Mouse (Mus musculus) left cerebral cortex, postnatal 14 days (tissue): Measurements from ENCODE around the gene Sh3d21. TPM values are rescaled to one million over a fixed set of nuclear protein-coding genes. Genes with fewer than 3 reads are reported as not detected.

Experiments used
- DNase-seq, 2 experiments: peaks; one replicate each; pipeline ENCODE4 v3.0.0; 2021 to 2022; ENCODE audit warnings: low spot score in 2 of 2, mixed read lengths in 1 of 2
- intact Hi-C: fragments of 180-260 bp; cut with DNase I; formaldehyde crosslinking; loops from one replicate; pipeline ENCODE4 v1.15.1; 2025
- long read RNA-seq, 2 experiments: library from polyadenylated mRNA; stranded (forward); transcript quantifications; one replicate each; pipeline ENCODE4 v2.0.0; 2021
- total RNA-seq, 2 experiments: library from RNA; stranded (reverse); gene quantifications; 2 replicates each; pipeline ENCODE4 v1.2.3; 2021

Gene Sh3d21
- total RNA-seq, result 1 to 10 TPM in 1 of 2 experiments, under 1 TPM in 1; 0.79 to 1.0 TPM
- long read RNA-seq, experiment 1, result 0 reads
- long read RNA-seq, experiment 2, partial matches to known transcripts, result 0 of 2 reads
- long read RNA-seq, experiment 2, other reads (novel, unspliced or antisense), result 1 of 2 reads

DNA sequence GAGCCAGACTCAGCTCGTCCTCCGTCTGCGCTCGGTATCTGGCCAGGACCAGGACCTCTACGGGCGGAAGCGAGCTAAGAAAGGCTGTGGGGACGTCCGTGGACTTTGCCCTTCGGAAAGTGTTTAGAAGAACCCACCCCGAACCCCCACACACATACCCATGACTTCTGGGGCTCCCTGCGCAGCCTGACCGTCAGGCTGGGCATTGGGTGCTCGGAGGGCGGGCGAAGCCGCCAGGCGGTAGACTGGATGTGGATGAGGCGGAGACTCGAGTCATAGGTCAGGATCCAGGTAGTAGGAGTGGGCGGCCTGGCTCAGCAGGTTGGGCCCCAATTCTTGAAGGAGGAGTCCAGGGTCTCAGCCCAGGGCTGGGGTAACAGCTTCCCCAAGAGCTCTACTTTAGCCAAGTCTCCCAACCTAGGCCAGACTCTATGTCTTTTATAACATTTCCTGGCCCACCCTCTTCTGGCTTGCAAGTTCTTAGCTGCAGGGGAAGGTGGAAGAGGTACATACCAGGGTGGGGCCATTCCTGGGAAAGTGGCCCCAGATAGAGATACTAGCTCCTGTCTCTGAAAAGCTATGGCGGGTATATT, at the start of gene Sh3d21:
Gene Sh3d21 (minus strand): TSS at position 425 of the 593 bp plus-strand sequence.
- no peak for DNase-seq
- intact Hi-C loops, result no loop called here

DNA sequence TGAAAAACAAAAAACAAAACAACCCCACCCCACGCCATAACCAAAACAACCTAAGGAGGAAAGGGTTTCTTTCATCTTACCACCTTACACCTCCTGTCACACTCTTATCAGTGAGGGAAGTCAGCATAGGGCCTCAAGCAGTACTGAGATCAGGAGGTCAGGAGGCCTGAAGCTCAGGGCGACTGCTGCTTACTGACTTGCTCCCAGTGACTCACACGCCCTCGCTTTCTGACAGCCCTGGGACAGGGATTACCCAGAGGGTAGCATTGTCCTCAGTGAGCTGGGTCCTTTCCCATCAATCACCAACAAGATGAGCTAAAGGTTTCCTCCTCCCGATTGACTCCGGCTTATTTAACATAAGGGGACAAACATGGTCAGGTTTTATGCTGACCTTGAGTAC, 43.8 kb upstream of the Sh3d21 start:
- DNase-seq, result no peak
- intact Hi-C loops, result no loop called here

DNA sequence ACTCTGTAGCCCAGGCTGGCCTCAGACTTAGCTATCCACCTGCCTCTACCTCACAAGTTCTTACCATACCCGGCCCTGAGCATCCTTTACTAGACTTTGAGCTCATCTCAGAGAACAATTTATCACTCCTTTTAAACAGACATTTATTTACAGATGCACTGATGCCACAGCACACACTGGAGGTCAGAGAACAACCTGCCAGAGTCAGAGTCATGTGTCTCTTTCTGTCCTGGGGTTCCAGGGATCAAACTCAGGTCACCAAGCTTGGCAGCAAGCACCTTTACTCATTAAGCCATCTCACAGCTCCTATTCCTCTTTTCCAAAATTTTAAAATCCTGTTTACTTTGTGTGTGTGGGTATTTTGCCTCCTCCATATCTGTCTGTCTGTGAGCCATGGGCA, 42.1 kb upstream of the Sh3d21 start:
- intact Hi-C loops, result no loop called here
- DNase-seq, result no peak

DNA sequence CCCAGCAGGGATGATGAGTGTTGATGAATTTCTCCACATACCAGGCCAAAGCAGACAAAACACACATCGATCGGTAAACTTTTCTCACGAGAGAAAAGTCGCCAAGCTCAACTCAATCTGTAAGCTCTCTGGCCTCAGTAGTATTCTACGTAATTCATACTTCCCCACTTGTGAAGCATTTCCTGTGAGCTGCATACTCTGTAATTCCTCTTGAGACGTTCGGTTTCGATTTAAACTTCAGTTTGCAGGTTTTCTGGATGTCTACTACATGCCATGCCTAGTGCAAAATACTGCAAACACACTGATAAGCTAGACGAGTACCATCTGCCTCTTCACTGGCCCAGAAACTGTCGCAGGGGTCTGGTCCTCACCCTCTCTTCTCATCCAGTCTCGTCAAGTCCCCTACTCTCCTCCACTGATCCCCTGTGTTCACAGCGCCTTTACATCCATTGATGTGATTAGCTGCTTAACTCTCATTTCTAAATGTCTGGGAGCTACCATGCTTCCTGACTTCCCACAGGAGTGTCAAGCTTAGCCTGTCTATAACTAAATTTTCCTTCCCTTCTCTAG, 41.5 kb upstream of the Sh3d21 start:
- DNase-seq, result no peak
- intact Hi-C loops, result no loop called here

DNA sequence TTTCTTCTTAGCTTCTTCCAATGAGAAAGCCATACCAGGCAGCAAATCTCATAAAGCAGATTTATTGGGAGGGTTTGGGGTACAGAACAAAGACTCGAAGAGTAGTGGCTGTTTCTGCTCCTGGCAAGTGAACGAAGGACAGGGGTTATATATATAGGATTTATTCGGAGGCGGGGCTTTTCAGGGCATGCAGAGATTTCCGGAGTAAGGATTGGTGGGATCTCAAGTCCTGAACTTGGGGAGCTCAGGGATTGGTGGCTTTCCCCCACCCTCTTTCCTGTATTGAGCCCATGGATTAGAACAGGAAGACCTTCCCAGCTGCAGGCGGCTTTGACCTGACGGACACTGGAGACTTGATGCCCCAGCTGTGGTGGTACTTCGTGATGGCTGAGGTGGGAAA, 40.7 kb upstream of the Sh3d21 start:
- intact Hi-C loops, result no loop called here
- no peak for DNase-seq

DNA sequence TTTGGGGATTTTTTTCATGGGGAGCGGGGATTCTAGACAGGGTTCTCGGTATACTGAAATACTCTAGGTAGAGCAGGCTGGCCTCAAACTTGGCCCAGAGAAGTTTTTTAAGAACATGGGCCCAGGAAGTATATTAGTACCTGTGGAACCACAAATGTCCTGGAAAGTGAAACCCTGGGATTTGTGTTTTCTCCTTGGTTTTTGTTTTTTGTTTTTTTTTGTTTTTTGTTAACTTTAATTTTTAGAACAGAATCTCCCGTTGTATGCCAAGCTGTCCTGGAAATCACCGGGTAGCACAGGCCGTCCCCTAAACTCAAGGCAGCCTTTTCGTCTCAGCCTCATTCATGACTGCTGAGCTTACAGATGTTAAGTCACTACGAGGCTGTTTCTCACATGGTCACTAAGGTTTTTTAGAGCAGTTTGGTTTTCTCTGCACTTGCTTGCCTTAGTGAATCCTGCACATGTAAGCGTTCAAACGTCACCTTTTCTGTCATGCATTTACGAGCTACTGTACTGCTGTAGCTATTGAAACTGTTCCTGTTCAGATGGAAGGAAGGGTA, 40.1 kb upstream of the Sh3d21 start:
- intact Hi-C loops, result no loop called here
- no peak for DNase-seq

DNA sequence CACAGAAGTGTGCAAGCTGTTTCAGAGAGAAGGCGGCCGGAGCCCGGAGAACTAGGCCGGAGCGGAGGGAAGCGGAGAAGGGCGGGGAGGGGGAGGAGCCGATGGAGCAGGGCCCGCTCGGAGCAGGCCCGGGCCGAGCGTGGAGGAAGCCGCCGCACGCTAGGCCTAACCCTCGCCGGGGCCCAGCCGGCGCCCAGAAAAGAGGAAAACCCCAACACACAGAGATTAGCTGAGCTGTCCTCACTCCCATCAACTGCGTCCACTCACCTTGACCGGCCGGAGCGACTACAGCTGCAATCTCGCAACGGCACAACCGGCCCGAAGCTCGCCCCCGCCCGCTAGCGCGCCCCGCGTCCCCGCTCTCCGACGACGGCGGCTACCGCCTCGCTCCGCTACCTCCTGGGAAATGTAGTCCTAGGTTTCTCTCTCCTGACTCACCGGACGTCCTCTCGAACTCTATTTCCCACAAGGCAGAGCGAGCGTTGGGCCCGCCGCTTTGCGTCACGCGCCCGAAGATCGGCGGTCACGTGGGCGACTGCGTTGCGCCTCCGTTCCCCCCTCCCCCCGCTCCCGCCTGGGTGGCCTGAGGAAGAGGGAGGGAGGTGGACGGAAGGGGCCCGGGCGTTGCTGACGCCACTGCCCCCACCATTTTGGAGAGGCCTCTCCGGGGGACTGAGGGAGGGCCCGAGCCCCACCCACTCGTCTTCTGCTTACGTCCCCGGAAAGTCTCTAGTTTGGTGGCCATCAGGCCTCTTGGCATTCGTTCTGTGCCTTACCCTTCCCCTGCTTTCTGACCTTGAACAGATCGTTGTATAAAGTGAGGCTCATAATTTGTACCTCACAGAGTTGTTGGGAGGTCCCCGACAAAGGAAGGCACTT, 39.3 kb upstream of the Sh3d21 start, which contains the start of gene Thrap3:
Gene Thrap3 (minus strand): TSS at position 458 of the 879 bp plus-strand sequence.
- intact Hi-C loops, result no loop called here
- DNase-seq, result peak; percentile 99

DNA sequence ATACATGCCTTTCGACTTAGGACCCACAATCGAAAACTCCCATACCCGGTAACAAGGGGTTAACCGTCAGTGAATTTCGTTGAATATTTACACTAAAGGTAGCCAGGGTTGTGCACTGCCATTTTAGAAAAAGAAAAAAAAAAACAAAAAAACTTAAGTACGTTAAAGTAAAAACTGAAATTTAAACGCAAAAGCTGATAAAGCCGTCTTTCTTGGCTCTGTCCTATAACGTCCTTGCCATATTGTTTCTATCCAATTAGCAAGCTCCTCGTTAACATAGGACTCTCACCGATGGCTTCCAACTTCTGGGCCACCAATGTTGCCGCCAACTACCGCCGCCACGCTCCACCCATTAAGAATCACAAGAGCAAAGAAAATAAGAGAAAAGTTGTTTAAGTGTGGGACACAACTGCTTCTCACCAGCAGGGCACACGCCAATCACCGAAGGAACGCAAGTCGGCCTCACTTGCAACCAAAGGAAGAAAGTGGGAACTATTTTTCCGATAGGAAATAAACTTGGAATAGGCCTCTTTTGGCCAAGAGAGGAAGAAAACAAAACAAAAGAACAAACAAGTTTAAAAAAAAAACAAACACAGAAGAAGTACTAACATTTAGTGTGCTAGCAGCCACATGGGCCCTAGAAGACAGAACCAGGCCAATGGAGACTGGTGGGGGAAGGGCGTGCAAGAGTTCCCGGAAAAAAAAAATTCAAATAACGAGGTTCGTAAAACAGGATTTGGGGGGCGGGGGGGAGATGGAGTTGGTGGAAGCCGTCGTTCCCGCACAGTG, 38.4 kb upstream of the Sh3d21 start:
- intact Hi-C loops, result no loop called here

DNA sequence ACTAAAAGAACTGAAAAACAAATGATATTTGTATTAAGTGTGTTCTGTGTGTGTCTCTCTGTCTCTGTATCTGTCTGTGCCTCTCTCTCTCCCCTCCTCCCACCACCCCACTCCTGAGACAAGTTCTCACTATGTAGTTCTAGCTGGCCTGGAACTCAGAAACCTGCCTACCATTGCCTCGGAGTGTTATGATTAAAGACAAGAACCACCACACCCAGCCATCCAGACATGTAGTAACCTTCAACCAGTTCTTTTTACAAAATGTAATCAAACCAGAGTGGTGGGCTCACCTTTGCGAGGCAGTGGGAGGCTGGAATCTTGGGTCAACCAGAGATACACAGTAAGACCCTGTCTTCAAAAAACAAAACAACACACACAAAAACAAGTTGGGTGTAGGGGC, 37.4 kb upstream of the Sh3d21 start:
- no peak for DNase-seq
- intact Hi-C loops, result no loop called here

More for the DNA sequence above, 38.4 kb upstream of the Sh3d21 start:
- peak; percentile 20 to 27 for DNase-seq

DNA sequence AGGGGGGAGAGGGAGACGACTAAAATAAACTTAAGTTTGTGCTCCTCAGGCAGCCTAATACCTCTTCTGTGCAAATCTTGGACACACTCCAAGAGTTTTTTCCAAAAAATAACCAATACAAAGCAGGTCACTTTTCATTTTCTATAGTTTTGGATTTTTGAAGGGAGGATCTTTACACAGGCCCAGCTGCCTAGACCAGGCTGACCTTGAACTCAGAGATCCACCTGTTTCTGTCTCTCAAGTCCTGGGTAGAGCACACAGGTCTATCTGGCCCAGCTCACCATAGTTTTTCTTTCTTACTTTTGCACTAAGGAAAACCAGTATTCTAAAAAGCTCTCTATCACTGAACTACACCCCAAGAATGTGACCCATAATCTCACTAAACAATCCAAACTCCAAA, 36.7 kb upstream of the Sh3d21 start:
- intact Hi-C loops, result no loop called here
- DNase-seq, result no peak

DNA sequence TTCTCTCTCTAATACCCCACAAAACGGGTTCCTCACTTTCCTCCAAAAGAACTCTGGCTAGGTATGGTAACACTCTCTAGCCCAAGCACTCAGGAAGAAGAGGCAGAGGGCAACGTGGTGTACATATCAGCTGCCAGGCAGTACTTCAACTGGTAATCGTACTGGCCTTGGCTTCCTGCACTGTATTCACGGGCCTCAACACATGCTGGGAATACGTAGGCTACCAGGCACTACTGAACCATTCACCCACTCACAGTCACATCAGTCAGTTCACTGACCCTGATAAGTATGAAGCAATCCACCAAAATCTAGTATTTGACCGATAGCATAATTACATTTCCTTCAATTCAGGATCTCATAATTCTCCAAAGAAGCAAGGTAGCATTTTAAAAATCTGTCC, 36.3 kb upstream of the Sh3d21 start:
- DNase-seq, result no peak
- intact Hi-C loops, result no loop called here

DNA sequence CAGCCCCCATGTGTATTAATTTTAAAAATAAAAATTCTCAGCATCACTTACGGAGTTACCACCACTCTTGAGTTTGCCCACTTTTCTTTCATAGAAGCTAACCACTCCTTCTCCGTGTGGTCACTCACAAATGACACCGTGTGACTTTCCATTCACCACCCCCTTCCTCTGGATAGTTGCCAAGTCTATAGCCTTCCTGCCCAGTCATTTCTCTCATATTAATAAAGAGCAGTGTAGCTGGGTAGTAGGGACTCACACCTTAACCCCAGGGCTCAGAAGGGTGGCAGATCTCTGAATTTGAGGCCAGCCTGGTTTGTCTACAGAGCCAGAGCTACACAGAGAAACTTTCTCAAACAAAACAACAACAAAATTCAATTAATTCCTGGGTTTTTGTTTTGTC, 34.2 kb upstream of the Sh3d21 start:
- DNase-seq, result no peak
- intact Hi-C loops, result no loop called here

DNA sequence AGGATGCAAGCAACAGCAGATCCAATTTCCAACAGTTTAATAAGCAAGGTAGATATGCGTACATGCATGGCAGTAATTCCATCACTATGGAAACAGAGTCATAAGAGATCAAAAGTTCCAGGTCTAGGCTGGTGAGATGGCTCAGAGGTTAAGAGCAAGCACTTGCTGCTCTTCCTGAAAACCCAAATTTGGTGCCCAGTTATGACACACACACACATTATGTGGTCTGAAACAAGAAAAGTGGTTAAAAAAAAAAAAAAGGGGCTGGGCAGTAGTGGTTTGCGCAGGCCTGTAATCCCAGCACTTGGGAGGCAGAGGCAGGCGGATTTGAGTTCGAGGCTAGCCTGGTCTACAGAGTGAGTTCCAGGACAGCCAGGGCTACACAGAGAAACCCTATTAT, 31.6 kb upstream of the Sh3d21 start:
- intact Hi-C loops, result no loop called here
- no peak for DNase-seq

DNA sequence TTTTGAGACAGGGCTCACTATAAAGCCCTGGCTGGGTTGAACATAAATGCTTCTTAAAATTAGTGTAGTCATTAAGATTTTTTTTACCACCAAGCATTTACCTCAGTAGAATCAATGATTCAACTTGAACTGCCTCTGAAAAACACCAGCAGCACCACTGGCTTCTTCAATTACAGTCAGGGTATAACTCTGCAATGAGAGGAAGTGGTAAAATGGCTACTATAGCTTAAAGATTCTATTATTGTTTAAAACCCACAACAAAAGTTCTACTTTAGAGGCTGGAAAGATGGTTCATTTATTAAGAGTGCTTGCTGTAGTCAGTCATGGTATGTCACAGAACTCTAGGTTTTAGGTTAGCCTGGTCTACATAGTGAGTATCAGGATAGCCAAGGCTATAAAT, 30.9 kb upstream of the Sh3d21 start:
- no peak for DNase-seq
- intact Hi-C loops, result no loop called here

DNA sequence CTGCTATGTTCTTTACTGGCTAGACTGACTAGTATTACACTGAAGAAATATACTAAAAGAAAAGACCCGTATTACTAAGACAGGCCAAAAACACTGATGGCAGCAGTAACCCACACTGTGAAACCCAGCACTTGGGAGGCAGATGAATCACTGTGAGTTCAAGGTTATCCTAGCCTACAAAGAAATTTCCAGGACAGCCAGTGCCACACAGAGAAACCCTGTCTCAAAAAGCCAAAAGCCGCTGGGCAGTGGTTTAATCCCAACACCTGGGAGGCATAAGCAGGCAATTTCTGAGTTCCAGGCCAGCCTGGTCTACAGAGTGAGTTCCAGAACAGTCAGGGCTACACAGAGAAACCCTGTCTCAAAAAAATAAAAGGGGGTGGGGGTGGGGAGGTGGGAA, 27.3 kb upstream of the Sh3d21 start:
- intact Hi-C loops, result no loop called here

DNA sequence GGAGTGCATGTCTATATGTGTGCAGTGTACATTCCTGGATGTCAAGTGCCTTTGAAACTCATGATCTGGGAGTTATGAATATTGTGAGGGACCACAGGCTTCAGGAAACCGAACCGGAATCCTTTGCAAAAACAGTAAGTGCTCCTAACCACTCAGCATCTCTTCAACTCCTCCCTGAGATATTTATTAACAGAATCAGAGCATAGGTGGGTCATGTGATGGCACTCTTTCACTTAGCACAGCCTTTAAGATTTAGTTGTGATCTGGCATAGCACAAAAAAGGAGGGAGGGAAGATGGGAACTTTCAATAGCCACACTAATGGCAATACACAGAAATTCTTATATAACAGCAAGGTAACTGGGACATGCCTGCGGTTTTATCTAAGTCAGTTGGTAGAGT, 23.8 kb upstream of the Sh3d21 start:
- no peak for DNase-seq
- intact Hi-C loops, result no loop called here

More for the DNA sequence above, 27.3 kb upstream of the Sh3d21 start:
- DNase-seq, result no peak

DNA sequence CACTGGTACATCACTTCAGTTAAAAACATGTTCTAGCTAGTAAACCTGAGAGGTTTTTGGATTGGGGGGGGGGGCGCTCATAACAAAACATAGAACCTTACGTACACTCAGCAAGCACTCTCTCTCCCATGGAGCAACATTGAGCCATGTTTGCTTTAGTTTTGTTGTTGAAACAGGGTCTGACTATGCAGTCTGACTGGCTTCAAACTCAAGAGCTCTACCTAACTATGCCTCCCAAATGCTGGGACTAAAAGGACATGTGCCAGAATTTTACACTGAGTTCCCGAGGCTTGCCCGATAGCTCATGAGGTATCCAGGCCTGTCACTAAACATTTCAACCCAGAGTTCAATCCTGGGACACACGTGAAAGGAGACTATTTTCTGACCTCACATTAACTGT, 19.7 kb upstream of the Sh3d21 start:
- intact Hi-C loops, result loop anchor here (5.0 kb wide), 1 partner anchor 79 kb away; the partner anchor contains the start of gene Trappc3

DNA sequence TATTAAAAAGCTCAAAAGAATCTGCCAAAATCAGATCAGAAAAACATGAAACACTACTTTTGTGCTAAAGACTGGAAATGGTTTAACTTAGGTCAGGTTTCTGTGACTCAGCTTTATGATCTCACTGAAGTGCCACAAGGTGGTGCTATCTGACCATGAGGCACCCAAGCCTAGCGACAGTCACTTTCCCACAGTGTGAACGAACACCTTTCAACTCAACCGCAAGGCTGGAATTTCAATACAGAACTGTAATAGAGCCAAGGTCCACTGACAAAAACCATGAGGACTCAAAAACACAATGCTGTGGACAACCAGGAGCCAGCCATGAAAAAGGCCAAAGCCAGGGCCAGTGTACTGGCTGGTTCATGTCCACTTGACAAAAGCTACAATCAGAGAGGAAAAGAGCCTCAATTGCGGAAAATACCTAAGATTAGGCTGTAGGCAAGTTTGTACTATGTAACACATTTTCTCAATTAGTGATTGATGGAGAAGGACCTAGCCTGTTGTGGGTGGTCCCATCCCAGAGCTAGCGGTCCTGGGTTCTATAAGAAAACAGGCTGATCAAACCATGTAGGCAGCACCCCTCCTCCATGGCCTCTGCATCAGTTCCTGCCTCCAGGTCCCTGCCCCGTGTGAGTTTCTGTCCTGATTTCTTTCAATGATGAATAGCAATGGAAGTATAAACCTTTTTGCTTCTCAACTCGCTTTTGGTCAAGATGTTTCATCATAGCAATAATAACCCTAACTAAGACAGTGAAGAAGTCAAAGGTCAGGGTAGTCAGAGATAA, 18.1 kb upstream of the Sh3d21 start:
- intact Hi-C loops, result loop anchor here (5.0 kb wide), 1 partner anchor 81 kb away; the partner anchor contains the start of gene Trappc3
- peak; percentile 61 for DNase-seq

More for the DNA sequence above, 19.7 kb upstream of the Sh3d21 start:
- no peak for DNase-seq
